Mouse (Mus musculus): ENCODE results near the gene Fam169b.

Gene Fam169b

DNA sequence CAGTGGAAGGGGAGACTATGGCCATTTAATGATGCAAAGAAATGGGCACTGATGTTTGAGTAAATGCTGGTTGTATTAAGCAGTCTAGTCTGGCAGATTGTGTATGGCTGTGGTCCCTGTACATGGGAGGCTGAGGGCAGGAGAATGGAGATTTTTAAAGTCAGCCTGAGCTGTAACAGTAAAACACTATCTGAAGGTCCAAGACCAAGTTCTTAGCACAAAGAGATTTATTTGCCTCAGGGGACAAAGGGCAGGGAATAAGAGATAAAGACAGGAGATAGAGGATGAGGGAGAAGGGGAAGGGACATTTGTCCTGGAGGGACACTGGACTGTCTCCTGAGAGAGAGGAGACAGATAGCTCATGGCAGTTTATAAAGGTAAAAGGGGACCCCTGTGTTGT, at the start of gene Fam169b:
Fam169b (plus strand) TSS at position 325 of the 400 bp plus-strand sequence.
- in situ Hi-C loops (cut with MseI, MboI) = no loop called here

DNA sequence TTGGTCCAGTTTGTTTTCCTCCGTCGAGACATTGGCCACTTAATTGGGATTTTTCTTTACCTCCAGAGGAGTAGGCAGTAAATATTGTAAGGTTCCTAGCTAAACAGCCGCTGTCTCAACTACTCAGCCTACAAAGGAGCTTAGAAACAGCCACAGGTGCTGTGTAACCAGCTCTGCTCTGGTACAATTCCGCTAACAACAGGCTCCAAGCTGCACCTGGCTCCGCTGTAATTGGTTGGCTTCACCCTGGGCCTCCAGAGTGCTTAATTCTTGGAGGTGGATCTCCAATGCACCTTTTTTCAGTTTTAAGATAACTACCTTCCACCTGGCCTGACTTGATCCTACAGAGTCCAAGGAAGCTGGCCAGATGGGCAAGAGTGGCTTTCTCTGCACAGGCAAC, 49.6 kb upstream of the Fam169b start:
- in situ Hi-C loops (cut with MseI, MboI) = no loop called here

DNA sequence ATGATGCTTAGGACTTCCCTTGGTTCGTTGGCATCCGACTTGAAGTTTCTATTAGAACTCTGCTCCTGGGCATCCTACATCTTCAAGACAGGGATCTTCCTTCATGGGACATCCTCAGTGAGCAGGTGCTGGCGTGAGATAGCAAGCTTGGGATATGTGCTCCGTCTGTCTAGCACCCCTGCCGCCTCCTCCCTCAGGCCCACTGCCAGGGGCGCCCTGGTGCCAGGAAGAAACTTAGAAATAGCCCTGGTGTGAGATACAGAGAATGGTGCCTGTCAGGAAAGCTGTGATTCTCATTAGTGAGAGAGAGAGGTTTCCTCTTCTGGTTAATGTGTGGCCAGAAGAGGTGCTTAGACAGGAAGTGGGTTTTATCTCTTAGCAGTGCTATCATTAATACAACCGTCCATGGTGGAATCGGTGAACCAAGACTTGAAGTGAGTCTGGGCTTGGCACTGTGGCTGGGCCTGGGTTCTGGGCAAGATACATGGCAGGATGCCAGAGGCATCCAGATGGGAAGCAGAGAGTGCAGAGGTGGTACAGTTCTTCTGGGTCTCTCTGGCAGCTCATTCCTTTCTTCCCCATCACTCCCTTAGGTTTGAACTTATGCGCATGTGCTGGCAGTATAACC, 48.1 kb upstream of the Fam169b start:
- in situ Hi-C loops (cut with MseI, MboI) = no loop called here

DNA sequence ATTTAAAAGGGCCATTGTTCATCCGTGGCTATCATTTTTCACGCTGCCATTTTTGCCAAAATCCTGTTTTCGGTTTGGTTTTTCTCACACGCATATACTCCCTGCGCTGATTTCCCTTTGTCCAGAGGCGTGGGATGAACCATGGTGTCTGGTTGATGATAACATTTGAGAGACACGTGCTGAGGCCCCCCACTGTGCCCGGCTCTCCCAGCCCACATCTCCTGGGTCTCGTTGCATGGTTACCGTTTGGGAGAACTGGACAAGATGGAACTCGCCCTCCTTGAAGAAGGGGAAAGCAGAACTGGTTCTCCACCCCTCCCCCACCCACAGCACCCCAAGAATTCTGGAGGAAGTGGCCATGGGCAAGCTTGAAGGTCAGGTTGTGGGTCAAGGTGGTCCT, 46.6 kb upstream of the Fam169b start:
- in situ Hi-C loops (cut with MseI, MboI) = no loop called here

DNA sequence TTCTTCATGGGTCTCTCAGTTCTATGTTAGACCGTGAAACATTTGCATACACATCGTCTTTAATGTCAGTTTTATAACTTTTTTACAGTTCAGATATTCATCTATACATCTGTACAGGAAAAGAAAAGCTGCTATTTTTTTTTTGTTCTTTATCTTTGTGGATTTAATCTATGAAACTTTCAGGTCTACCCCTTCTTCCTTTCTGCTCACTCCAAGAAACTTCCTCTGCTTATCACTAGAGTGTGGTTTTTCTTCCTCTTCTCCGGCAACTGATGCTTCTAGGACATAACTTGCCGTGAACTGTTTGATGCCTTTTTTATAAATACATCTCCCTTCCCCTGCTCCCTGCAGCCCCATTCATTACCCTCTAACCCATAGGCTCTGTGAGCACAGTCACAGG, 46.0 kb upstream of the Fam169b start:
- in situ Hi-C loops (cut with MseI, MboI) = no loop called here

DNA sequence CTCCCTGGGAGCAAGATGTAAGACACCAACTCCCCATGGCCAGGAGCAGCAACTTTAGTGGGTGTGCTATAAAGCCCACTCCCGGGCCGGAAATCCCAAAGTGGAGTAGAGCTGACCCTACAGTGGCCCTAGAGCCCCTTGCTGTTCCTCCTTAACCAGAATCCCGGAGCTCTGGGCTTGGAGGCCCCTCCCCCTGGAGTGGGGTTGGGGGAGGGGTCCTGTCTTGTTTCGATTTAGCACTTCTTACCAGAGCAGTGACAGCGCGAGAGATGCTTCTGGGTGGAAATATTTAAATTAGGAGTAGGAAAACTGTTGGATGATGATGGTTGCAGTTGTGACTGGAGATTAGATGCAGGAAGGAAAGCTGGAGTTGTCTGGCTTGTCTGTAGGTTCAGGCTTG, 45.1 kb upstream of the Fam169b start:
- in situ Hi-C loops (cut with MseI, MboI) = no loop called here

DNA sequence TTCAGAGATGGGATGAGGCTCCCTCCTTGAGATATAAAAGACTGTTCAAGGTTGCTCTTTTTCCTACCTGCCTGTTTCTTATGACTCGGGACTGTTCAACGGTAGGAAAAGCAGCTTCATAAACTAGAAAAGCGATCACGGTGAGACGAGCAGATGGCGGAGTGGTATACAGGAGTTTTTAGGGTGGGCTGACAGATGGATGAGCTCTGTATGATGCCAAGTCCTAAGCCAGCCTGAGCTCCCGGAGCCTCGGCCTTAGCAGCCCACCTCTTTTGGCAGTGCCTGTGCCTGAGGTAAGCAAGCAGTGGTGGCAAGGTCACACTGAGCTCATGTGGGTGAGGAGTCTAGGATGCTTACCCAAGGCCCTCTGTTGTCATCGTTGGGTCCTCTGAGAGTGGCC, 42.8 kb upstream of the Fam169b start:
- in situ Hi-C loops (cut with MseI, MboI) = no loop called here

DNA sequence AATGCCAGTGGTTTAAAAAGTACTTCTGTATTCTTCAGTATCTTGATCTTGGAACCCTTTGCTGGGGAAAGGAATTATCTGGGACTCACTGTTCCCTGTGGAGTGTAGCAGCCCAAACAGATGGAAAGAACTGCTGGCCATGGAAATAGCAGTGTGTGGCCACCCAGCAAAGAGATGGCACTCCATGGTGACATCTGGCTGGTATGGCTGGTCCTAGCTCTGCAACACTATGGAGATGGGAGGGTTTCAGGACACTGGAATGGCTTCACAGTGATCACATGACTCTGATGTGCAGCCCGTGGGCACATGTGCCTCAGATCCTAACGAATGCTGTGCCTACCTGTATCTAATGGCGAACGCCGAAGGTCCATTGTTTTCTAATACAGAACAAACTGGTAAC, 41.1 kb upstream of the Fam169b start:
- in situ Hi-C loops (cut with MseI, MboI) = no loop called here

DNA sequence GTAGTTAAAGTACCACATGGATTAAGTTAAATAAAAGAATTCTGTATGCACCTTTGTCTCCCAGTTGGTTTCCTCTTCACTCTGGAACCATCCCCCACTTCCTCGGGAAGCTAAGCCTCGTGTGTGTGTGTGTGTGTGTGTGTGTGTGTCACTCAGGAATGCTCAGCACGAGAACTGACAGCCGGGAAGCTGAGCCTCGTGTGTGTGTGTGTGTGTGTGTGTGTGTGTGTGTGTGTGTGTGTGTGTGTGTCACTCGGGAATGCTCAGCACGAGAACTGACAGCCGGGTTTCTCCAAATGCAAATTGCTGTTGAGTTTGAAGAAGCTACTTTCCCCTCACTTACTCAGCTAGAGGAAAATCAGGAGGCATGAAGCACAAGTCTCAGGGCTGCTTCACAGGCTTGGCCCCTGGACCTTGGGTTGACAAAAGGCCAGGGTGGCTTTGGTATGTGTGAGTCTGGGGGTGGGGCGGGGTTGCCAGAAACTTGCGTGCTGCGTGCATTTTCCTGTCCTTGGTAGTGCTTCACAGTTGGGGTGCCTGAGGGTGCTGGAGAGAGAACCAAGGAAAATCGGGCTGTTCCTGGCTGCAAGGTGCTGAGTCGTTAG, 39.9 kb upstream of the Fam169b start:
- in situ Hi-C loops (cut with MseI, MboI) = no loop called here

DNA sequence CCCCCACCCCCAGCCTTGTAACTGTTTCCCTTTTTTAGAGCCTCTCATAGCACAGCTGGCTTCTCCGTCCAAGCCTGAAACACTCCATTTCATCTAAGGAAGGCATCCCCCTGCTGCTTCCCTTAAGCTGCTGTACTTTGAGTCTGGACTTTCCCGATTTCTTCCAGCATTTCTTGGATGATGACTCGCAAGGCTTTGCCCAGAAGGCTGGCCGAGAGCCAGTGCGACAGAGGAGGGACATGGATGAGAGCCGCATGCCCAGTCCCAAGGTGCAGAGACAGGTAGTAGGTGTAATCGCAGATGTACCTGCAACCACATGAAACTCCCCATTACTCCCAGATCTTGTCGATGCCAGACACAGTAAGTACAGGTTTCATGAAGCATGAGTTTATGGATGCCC, 36.8 kb upstream of the Fam169b start:
- in situ Hi-C loops (cut with MseI, MboI) = no loop called here

DNA sequence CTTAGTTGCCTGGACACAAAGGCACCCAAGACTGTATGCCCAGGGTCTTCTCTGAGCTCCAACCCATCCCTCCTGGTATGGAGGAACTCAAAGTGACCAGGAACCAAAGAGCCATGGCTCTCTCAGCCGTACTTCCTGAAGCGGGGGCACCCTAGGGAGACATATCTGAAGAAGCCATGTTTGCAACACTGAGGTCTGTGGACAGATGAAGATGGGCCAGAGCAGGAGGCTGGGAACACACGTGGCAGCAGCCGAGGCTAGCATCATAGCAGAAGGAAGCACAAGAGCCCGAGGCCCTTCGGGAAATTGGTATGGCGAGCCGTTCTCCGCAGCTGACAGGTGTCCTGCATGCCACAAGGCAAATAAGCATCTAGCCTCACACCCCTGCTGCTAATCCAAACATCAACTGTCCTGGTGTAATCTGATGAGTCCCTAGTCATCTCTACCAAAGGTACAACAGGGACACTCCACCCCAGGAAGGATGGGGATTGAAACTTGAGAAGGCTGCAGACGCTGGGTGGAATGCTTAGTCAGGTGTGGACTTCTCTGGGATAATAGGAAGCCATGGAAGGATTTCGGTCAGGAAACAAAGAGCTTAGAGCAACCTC, 34.3 kb upstream of the Fam169b start:
- in situ Hi-C loops (cut with MseI, MboI) = no loop called here

DNA sequence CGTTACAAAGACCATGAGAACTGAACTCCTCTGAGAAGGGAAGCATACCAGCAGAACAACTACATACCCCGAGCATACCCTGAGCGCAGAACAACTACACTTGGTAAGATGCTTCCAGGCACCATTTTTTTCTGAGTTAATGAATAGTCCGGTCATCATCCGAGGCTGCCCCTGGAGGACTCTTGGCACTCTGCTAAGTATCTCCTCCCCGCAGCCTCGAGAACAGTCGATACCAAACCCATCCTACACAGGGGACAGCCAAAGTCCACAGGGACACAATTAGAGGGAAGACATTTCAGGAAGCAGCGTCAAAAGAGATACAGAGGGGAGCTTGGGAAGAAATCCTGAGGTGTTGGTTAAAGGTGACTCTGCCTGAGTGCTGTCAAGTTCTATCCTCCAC, 32.4 kb upstream of the Fam169b start:
- in situ Hi-C loops (cut with MseI, MboI) = no loop called here

DNA sequence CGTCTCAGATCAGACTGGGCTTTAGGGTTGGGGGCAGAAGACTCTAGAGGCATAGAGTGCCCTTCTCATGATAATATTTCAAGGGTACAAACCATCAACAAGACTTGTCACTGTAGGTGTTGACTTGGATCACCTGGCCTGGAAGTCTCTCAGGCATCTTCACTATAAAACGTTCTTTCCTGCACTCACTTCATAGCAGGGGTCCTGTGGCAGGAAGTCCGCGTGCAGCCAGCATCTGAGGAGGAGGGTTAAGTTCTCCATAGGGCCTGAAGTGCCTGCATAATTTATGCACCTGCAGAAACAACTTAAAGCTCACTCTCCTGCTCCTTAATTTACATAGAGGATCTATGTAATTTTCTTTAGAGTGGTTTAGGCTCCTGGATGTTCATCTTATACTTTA, 28.0 kb upstream of the Fam169b start:
- in situ Hi-C loops (cut with MseI, MboI) = no loop called here

DNA sequence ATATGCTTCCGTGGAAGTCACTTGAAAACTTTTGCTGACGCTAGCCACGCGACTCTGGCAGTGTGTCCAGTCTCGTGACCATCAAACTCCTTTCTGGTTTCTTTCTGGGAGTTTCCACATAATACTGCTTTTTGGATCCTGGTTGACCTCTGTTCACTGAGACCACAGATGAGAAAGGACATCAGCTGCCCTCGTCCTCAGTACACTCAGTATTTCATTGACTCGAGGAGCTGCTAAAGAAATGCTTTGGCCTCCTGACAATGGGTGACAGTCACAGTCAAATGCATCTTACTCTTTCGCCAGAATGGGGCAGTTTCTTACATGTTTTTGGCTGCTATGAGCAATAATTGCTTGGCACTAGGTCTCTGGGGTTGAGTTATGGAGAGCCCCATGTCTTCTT, 27.4 kb upstream of the Fam169b start:
- in situ Hi-C loops (cut with MseI, MboI) = no loop called here

DNA sequence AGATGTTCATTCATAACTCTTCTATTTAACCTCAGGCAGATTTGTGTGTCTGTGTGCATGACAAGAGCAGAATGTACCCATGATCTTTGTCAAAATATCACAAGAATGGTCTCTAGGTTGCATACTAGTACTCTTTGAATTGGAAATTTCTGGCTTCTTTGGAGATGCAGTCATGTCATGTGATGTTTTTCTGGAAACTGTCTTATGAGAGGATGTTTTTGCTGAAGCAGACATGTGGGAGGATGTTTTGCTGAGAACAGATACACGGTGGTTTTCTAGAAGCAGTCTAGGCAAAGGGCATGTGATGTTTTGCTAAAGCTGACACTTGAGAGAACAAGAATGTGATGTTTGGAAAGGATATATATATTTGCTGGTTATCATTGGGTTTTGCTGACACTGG, 23.2 kb upstream of the Fam169b start:
- in situ Hi-C loops (cut with MseI, MboI) = no loop called here

DNA sequence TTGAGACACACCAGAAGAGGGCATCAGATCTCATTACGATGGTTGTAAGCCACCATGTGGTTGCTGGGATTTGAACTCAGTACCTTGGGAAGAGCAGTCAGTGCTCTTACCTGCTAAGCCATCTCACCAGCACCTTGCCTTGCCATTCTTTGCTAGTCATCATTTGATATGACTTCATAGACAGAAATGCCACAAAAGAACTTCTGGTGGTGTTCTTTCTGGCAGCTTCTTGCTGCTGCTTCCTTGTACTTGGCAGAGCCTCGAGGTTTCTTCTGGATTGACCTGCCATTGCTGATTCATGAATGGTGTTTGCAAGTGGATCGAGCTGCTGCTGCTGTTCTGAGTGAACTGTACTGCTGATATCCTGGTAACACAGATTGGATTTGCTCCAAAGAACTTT, 22.7 kb upstream of the Fam169b start:
- in situ Hi-C loops (cut with MseI, MboI) = no loop called here

DNA sequence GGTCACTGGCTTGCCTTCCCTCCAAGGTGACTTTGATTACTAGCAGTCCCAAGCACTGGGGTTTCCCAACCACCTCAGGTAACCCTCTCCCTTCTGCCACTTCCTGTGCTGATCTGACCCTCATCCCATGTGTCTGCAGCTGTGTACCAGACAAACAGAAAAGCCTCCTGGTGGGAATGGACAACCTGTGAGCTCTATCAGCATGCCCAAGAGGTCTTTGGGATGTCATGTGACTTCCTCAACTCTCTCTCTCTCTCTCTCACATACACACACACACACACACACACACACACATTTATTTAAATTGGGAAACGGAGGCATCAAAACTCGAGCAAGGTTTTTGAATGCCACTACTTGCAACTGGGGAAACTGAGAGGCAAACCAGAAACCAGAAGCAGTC, 15.9 kb upstream of the Fam169b start:
- in situ Hi-C loops (cut with MseI, MboI) = no loop called here

DNA sequence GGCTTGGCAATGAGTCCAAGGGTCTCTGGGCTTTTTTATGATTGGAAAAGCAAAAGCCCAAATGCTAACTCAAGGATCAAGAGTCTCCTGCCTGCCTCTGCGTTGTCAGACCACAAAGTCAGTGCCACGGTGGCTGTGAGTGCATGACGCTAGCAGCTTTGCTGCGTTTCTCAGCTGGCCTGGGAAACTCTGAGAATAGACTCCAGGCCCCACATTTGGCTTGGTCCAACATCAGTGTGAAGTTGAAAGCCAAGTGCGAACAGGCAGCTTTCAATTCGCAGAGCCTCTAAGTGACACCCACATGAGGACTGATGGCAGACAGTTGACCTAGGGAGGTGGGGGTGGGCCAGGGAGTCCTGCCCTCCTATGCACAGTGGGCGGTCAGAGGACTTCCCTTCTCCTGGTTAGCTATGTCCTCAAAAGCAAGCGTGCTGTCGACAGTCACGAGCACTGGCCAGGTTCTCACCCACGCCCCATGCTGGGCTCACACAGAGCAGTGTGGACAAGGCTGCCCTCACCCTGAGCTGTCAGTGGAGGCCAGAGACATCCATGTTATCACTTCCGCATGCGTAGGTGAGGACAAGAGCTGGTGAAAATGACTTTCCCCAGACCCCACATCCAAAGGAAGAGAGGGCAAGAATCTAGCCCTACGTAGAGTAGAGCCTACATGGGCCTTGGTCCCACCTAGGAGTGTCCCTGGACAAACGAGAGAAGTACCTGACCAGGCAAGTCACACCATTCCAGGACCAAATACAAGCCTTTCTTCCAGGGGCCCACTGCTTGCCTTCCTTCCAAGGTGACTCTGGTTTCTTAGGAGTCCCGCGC, 15.1 kb upstream of the Fam169b start:
- in situ Hi-C loops (cut with MseI, MboI) = no loop called here

DNA sequence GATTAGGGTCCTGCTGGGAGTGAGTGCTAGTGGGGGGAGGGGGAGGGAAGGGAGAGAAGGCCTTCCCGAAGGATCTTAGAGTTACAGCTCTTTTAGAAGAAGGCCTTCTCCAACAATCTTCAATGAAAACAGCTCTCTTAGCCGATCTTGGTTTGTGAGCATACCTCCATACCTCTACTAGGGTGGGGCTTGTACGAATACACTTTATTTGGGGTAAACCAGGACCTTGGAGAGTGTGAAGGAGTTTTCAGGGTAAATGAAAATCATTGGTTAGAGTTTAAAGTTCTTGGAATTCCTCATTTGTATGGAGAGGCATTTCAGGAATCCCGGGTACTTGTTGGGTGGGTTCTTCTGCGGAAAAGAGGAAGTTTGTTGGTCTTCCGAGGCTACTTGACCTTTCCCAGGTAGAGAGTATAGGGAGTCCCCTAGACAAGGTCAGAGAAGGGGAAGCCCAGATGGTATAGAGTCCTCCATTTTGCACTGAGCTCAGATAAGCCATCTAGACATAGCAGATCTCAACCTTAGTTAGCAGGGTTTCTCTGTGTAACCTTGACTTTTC, 14.0 kb upstream of the Fam169b start:
- in situ Hi-C loops (cut with MseI, MboI) = no loop called here

DNA sequence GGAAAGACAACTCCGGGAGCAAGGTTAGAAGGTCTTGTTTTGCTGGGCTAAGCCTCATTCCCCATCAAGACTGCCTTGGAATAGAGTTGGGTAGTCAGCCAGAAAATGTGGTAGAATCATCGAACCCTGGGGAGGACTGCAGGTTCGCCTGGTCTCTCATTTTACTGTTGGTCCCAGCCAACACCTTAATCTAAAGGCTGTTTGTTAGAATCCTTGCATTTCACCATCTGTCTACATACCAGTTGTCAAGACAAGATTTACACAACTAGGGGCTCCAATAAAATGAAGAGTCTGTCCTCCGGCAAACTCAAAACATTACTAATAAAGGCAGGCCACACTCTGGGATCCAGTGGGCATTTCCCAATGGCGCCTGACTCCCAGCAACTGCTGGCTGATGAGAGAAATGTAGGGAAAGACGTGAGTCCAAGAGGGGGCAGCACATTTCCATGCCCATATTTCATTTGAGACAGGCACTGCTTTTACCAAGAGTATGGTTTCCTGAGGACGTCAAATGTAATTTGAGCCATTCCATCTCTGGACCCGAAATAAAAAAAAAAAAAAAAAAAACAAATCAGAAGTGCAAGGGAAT, 10.9 kb upstream of the Fam169b start:
- in situ Hi-C loops (cut with MseI, MboI) = no loop called here

DNA sequence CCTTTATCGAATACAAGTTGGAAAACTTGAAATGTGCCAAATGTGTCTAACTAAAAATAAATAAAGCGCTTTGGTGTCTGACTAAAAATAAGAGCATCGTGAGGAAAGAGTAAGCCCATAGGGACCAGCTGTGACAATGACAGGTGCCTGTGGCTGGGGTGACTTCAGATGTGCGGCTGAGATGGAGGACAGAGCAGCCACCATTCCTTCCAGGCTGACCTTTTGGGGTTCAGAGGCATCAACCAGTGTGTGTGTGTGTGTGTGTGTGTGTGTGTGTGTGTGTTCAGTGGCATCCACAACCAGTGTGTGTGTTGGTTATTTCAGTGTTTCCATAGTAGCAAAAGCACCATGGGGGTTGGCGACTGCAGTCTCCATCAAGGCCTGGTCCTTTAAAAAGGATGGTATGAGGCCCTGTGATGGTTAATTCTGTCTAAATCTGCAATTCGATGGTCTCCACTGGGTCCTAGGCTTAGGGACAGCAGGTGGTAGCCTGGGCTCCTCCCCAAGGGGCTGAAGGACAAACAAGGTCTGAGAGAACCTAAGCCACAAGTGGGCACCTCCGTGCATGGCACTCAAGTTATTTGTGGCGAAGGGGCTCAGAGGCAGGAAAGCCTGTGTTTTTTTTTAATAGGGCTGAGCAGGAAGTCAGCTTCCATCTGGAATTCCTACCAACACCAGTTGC, 10.2 kb upstream of the Fam169b start:
- in situ Hi-C loops (cut with MseI, MboI) = no loop called here

Measured in mouse trophoblast stem cell (cell line).